Mouse (Mus musculus): ENCODE results near the gene Gm9844. TPM values are rescaled to one million over a fixed set of nuclear protein-coding genes. Genes with fewer than 3 reads are reported as not detected.
"Not testable (repeated sequence)": the region's sequence is repeated elsewhere in the genome, so short reads cannot be mapped to it uniquely, and the experiment has no call there.

Gene Gm9844
- not detected for total RNA-seq (2021)
- long read RNA-seq, experiment 1, partial matches to known transcripts, result 0 of 1 reads
- long read RNA-seq, experiment 1, other reads (novel, unspliced or antisense), result 0 of 1 reads
- long read RNA-seq, experiment 2, result 0 reads

DNA sequence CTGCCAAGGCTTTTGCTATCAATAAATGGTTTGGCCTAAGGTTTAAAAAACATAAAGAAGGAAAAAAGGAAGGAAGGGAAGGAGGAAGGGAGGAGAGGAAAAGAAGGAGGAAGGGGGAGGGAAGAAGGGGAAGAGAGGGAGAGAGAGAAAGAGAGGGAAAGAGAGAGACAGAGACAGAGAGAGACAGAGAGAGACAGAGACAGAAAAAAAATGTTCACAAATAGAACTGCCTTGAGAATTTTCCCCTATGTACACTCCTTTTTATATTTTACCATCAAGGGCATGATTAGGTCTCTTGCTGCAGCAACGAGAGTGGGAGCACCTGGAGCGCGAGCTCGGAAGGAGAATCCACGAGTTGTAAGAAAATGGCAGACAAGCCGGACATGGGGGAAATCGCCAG lies at the start of gene Gm9844:
Gene Gm9844, plus strand, starts transcription at position 301 of the 400 bp plus-strand sequence.
- DNase-seq (ENCODE audit: low spot score in 2 of 2), result no peak

DNA sequence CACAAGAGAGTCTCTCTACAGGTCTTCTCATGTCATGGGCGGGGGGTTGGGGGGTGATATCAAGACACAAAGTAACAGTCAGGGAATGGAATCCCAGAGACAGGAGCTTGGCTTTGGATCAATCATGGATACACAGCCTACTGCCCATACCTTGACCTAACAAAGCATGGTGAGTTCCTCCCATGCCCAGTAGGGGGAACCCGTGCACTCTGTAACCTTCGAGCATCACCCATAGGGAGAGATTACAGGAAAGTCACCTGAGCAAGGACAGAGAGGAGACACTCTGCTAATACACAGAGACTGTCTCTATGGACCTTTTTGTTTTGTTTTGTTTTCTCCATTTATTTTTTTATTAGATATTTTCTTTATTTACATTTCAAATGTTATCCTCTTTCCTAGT lies 44.5 kb upstream of the Gm9844 start:
- peak; percentile 70 for DNase-seq (ENCODE audit: low spot score in 2 of 2)

DNA sequence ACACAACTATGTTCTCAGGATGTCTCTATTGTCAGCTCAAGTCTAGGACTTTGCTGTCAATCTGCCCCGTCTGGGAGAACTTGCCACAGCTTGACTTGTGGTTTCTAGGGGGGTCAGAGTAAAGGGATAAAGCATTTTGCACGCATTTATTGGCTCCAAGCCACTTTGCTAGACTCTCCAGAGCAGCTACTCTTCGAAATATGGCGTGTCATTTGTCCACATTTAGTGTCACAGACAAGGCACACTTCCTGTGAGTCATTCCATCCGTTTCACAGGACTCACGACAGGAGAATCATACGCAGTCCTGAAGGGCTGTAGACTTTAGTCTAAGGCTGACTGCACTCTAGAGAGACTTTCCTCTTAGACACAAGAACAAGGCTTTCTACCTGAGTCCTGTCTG lies 37.6 kb upstream of the Gm9844 start:
- DNase-seq (ENCODE audit: low spot score in 2 of 2), result no peak

DNA sequence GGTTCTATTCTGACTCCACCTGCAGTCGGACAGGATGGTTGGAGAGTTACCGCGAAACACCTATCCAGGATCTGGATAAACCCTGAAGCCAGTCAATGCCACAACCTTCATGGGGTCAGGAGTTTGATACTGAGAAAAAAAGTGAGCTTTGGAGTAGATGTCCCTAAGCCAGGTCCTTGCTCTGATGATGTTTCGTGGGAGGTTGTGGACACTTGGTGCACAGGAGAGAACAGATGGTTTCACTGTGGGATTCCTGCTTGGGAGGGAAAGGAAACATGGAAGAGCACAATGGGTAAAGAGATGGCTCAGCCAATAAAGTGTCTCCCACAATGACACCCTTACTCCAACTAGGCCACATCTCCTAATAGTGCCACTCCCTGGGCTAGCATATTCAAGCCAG lies 34.8 kb upstream of the Gm9844 start:
- no peak for DNase-seq (ENCODE audit: low spot score in 2 of 2)

DNA sequence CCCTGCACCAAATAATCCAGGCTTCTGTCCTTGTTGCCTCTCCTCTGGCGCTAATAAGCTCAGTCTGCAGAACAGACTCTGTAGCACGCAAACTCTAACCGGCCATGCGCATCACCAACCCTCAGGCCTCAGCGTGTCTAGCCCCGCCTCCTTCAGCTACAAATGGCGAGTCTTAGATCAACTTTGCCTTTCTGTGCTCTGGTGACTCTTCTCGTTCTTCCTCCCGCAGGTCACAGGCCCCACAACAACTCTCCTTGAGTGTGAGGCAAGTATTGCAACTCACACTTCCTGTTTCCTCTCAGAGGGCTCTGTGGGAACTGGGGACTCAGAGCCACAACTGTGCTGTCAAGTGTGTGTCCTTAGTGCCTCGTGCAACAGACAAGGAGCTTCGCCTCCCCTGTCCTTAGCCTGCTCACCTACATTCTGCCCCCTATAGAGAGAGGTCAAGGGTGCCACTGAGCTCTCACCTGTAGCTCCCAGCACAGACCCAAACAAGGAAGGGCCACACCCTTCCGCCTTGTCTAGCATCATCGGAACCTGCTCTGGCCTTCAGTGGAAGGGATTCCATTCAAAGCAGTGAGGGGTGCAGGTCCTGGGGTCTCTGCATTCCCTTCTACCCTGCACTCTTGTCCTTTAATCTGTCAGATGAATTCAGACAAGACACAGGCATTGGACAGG lies 23.1 kb upstream of the Gm9844 start:
- DNase-seq (ENCODE audit: low spot score in 2 of 2), result not testable (repeated sequence)

DNA sequence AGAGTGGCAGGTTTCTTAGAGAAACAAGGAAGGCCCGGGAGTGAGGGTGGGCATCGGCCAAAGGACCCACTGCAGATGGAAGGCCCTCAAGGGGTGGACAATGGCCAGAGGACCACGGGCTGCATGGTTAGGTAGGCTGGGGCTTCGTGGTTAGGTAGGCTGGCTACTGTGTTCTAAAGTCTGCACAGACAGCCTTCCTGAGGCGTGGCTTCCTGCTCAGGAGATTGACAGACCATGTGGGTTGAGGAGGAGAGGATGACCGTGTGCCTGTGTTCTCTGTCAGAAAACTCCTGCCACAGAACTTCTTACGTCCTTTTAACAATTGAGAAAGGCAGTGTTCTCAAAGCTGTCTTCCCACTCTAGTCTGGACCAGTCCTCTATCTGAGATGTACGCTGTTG lies 22.6 kb upstream of the Gm9844 start:
- DNase-seq (ENCODE audit: low spot score in 2 of 2), result no peak

DNA sequence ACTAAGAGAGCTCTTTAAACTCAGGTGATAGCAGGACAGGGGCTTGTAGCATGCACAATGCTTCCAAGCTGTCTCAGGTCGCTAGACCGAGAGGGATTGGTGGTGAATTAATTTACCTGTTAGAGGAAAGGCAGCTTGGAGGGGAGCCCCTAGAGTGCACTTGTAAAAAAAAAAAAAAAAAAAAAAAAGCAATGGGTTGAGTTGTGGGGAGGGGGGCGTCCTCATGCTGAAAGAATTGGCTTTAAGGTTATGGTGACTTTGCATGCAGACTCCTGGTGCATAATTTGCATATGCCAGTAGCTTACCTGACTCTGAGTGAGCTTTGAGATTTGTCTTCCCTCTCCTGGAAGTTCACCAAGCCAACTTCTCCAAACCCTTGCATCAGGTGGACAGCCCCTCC lies 21.7 kb upstream of the Gm9844 start:
- DNase-seq (ENCODE audit: low spot score in 2 of 2), result no peak

DNA sequence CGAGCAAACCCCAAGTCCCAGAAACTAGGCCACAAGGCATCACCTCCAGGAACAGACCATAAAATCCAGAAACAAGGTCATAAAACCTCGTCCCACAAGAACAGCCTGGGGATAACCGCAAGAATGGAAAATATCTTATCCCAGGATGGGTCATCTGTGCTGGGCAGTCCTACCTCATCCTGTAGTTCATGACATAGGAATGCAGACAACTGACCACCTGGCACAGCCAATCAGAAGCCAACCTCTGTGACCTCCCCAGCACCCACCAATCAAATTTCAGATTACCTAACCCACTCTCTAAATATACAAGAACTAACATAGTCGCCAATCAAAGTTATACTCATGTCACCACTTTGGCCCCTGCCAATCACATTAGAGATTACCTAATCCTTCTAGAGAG lies 21.0 kb upstream of the Gm9844 start:
- DNase-seq (ENCODE audit: low spot score in 2 of 2), result no peak

DNA sequence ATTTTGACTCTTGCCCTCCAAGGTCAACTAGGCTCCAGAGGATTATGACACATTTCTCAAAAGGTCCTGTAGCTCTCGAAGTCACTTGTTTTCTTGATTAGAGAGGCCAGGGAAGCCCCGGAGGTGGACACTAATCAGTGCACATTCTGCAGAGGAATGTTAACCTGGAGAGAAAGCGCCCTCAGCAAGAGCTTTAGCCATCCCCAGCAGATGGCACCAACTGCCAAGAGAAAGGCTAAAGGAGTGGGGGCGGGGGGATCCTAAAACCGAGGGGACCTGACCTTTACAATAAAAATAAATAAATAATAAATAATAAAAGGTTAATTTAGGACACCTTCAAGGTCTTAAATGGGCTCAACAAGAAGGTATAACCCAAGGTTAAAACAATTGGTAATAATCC lies 17.9 kb upstream of the Gm9844 start:
- no peak for DNase-seq (ENCODE audit: low spot score in 2 of 2)

DNA sequence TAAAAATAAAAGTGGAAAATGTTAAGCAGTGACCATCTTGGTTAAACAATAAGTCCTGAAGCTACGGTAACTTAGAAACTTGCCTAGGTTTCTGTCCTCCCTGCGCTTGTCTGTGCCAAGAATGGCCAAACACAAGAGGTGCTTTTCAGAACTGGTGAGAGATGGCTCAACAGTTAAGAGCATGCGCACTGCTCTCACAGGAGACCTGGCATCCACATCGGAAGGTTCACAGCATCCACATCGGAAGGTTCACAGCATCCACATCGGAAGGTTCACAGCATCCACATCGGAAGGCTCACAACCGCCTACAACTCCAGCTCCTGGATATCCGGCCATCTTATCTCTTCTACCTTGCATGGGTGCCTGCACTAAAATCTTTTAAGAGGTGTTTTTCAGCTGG lies 16.8 kb upstream of the Gm9844 start:
- no peak for DNase-seq (ENCODE audit: low spot score in 2 of 2)

DNA sequence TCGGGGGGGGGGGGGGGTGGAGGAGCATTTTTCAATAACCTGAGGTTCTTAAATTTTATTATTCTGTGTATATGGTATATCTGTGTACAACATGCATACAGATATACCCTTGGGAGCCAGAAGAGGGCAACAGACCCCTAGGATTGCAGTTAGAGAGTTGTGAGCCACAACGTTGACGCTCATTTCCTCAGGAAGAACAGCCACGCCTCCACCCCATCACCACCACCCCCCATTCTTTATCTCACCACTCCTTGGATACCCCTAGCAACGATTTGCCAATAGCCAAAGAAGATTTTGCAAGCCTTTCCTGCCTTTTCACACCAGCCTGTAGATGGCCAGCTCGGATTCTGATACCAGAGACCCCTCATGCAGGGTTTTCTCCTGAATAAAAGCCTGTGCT lies 16.3 kb upstream of the Gm9844 start:
- DNase-seq (ENCODE audit: low spot score in 2 of 2), result no peak

DNA sequence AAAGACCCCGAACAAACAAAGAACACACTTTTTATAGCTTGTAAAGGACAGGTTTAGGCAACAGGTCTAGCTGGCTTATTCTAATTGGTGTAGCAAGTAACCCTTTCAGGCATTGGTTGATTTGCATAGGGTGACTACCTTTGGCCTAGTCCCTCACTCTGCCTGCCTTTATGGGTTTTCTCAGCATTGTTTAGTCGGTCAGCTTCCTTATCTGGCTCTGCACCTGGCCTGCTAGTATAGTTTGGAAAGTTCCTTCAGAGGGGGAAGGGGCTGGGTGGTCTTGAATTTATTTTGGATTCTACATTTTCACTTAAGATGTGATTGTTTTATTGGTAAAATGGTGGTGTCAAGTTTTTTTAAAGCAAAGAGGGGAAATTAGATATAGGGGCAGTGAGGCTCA lies 15.4 kb upstream of the Gm9844 start:
- not testable (repeated sequence) for DNase-seq (ENCODE audit: low spot score in 2 of 2)

DNA sequence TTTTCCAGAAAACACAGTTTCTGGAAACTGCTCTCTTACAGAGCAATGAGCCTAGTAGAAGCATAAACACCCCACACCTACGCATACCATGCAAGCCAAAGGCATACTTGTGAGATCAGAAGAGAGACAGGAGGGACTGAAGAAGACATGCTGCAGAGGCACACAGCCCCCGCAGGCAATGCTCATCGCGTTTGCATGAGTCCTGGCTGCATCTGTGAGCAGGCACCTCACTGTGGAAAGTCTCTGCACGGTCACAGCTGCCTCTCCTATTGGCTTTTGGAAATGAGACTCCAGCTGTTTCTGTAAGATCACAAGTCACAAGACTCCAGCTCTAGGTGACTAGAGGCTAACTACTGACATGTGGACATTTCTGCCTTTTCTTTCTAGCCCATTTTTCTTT lies 11.9 kb upstream of the Gm9844 start:
- no peak for DNase-seq (ENCODE audit: low spot score in 2 of 2)

DNA sequence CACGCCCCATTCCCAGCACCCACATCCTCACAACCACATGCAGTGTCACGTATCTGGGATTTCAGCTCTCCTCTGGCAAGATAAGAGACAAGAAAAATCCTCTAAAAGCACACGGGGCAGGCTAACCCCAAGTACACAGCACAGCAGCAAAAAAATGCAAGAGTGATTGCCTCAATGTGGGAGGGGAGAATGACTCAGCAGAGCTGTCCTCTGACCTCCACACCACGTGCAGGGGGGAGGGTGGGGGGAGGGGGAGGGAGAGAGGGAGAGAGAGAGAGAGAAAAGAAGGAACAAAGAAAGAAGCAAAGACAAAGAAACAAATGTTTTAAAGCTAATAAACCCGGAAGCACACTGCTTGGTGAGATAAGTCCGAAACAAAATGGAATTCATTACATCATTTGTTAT lies 11.1 kb upstream of the Gm9844 start:
- peak in 1 of 2 experiments; percentile 18 for DNase-seq (ENCODE audit: low spot score in 2 of 2)

DNA sequence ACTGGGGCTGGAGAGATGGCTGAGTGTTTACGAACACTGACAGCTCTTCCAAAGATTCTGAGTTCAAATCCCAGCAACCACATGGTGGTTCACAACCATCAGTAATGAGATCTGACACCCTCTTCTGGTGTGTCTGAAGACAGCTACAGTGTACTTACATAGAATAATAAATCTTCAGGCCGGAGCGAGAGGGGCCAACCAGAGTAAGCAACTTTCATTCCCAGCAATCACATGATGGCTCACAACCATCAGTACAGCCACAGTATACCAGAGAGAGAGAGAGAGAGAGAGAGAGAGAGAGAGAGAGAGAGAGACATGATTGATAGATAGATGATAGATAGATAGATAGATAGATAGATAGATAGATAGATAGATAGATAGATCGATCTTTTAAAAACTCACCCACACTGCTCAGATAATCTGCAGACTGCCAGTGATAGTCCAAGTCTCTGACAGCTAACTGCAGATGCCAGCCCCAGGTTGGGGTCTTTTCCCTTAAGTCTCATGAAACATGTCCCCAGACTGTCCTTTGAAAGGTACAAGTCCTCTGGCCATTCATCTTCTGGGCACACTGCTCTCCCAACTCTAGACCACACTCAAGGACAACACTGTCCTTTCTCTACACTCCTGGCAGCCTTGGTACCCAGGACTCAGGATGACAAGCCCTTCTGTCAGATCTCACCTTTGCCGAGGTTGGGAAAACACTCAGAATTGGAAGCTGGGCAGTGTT lies 10.3 kb upstream of the Gm9844 start:
- no peak for DNase-seq (ENCODE audit: low spot score in 2 of 2)

DNA sequence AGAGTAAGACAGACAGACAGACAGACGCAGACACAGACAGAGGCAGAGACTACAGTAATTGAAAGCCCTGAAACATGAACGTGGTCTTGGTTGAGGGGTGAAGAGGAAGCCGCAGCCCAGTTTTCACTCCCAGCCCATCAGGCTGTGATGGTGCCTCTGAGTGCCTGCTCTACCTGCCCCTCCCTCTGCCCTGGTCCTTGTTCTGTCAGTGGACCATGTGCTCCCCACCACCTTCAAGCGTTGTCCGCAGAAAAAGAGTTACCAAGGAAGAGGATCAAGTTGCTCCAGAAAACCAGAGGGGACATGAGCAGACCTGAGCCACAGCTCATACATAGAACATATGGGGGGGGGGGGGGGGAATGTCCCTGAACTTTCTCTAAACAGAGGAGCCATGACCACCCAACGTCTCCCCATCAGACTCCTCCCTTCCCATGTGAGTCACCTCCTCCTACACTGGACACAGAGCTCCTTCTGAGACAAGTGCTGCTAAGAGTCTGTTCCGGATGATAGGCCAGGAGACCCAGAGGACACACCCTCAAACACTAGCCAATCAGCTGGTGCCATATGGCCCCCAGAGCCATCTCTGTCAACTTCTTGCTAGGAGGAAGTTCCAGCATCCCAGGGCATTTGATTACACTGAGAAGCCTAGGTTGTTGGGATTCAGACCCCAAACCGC lies 9.3 kb upstream of the Gm9844 start:
- no peak for DNase-seq (ENCODE audit: low spot score in 2 of 2)

DNA sequence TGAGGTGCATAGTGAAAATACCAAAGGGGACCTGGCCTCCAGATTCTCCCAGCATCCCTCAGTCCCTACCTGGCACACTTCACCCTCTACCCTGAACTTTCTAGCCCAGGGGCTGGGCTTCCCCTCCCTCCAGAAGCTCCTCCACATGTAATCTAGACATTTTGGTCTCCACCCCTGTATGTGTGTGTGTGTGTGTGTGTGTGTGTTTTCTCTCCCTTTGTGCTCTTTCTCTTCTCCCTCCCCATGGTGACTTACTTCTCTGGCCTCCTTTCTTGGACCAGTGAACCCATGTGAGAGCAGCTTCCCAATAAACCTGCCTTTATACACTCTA lies 8.8 kb upstream of the Gm9844 start:
- DNase-seq (ENCODE audit: low spot score in 2 of 2), result no peak

DNA sequence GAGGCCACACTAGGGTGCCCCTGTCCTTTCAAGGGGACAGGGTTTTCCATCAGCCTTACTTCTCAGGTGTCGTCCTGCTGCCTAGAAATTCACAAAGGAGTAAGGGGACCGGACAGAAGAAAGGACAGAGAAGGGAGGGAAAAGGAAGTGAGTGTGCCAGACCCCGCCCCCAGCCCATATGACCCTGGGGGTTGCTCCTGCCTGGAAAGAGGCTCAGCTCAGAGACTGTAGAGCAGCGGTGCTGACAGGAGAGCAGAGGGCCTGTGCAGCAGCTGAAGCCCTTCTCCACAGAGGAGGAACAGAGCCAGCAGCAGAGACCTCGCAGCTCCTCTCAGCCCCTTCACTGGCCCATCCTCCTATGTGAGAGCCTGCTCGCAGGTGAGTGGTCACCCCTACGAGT lies 8.3 kb upstream of the Gm9844 start:
- no peak for DNase-seq (ENCODE audit: low spot score in 2 of 2)

DNA sequence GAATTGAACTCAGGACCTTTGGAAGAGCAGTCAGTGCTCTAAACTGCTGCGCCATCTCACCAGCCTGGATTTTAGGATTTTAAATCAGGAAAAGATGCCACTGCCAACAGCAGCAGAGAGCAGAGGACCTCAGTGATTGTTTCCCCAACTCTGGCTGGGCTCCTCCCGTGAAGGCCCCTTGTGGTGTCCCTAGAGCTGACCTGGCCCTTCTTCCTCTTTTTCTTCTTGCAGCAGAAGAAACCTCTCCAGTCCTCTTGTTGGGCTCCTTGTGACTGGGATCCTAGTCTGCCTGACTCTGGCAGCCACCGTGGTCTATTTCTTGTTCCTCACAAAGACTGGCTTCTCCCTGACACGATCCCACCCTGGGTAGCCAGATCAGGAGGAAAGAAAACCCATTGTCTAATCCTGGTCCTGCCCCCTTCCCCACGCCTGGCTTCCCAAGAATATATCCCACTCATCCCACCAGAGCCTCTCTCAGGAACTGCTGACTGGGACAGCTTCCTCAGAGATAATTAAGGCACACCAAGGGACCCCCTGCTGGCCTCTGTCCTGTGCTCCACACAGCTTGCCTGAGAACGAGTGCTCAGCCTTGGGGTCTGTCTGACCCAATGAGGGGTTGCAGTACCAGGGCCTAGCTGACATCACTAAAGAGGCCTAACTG lies 5.4 kb upstream of the Gm9844 start:
- DNase-seq (ENCODE audit: low spot score in 2 of 2), result no peak

DNA sequence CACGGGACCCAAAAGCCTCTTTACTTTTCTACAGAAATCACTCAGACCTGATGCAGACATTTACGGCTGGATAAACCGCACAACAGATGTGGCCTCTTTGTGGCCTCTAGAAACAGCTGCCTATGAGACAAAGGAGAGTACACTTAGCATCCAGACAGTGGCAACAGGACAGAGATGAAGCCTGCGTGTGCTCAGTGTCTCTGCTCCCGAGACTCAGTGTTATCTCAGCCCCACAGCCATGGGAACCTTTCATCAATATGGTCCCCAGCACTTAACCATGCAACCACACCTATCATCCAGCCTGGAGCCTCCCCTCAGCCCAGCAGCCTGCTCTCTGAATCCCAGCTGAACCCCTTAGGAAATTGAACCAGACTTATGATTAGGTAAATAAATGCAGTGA lies 2.8 kb upstream of the Gm9844 start:
- no peak for DNase-seq (ENCODE audit: low spot score in 2 of 2)

DNA sequence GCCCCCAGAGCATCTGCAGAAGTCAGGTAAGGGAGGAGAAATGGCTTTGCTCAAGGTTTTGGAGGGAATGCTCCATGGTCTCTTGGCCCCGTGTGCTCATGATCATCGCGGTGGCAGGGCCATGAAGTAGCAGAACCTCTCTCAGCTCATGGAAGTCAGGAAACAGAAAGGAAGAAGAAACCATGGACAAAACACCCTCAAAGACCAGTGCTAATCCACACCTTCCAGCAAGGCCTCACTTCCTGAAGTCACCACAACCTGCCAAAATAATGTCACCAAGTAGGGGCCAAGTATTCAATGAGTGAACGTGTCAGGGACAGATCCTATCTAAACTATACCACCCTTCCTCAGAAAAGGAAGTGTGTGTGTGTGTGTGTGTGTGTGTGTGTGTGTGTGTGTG lies 840 bp downstream of the Gm9844 start:
- DNase-seq (ENCODE audit: low spot score in 2 of 2), result no peak

DNA sequence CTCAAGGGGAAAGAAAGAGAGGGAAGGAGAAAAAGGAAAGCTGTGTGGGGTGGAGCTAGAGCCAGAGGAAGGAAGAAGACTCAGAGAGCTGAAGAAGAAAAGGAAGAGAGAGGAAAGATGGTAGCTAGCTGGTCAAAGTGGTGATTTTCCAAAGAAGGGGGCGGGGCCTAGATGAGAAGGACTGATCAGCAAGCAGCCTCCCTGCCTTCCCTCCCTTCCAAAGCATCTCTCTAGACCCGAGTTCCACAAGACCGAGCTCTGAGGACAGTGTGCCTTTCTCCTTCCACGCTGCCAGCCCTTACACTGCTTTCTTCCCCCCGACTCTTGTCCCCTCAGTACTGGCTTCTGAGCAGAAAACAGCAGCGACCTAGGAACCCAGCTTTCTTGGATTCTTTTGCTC lies 2.1 kb downstream of the Gm9844 start:
- DNase-seq (ENCODE audit: low spot score in 2 of 2), result no peak
